Mouse (Mus musculus): ENCODE data around the gene Serpinb9b. TPM values are rescaled to one million over a fixed set of nuclear protein-coding genes. Genes with fewer than 3 reads are reported as not detected.

Gene Serpinb9b
- polyA plus RNA-seq, 1 experiment, result 0.21 TPM

GRCm38 (mm10) chr13:33074029-33074428 is 46.8 kb downstream of the Serpinb9b start:
- TF ChIP-seq POLR2A (IDR thresholded peaks at IDR 0.05; ENCODE audit: borderline replicate concordance, extremely low read depth, low read depth, low read length), result no peak
- TF ChIP-seq CTCF (IDR thresholded peaks at IDR 0.05; ENCODE audit: insufficient read depth, low read length), result peak; percentile 93
- peak; percentile 45 for DNase-seq
- Histone ChIP-seq H3K4me3 (replicated peaks; ENCODE audit: extremely low read depth, low read depth, low read length) (no peak overlapping the region), H3K4me1 (ENCODE audit: control insufficient read depth, insufficient read depth, low read length) (peaks cover 4% of the 10 kb centered on the region; the same call in 1 of the 2 replicates)

- no peak for DNase-seq
- TF ChIP-seq POLR2A (IDR thresholded peaks at IDR 0.05; ENCODE audit: borderline replicate concordance, extremely low read depth, low read depth, low read length), result no peak
- TF ChIP-seq CTCF (IDR thresholded peaks at IDR 0.05; ENCODE audit: insufficient read depth, low read length), result no peak
- H3K4me3 ChIP-seq (replicated peaks; ENCODE audit: extremely low read depth, low read depth, low read length), result no peak overlapping the region
- H3K4me1 ChIP-seq (ENCODE audit: control insufficient read depth, insufficient read depth, low read length), result peaks cover 4% of the 10 kb centered on the region; the same call in 1 of the 2 replicates
- 19% methylated on average over 3 of the region's 3 CpGs for WGBS
Measured at GRCm38 (mm10) chr13:33076247-33076646, 49.0 kb downstream of the Serpinb9b start.

GRCm38 (mm10) chr13:33077026-33077685 is 49.9 kb downstream of the Serpinb9b start:
- TF ChIP-seq POLR2A (IDR thresholded peaks at IDR 0.05; ENCODE audit: borderline replicate concordance, extremely low read depth, low read depth, low read length) (no peak), CTCF (IDR thresholded peaks at IDR 0.05; ENCODE audit: insufficient read depth, low read length) (no peak)
- no peak overlapping the region for H3K4me3 ChIP-seq (replicated peaks; ENCODE audit: extremely low read depth, low read depth, low read length)
- peaks cover 4% of the 10 kb centered on the region; the same call in 1 of the 2 replicates for H3K4me1 ChIP-seq (ENCODE audit: control insufficient read depth, insufficient read depth, low read length)
- no peak for DNase-seq
- 90% methylated on average over 10 of the region's 10 CpGs for WGBS

GRCm38 (mm10) chr13:33078056-33078705 is 51.0 kb downstream of the Serpinb9b start, which contains the start of gene Serpinb1b:
Gene Serpinb1b (plus strand): TSS chr13:33078575.
- TF ChIP-seq CTCF (IDR thresholded peaks at IDR 0.05; ENCODE audit: insufficient read depth, low read length) (no peak), POLR2A (IDR thresholded peaks at IDR 0.05; ENCODE audit: borderline replicate concordance, extremely low read depth, low read depth, low read length) (no peak)
- 52% methylated on average over 3 of the region's 3 CpGs for WGBS
- no peak for DNase-seq
- peaks cover 4% of the 10 kb centered on the region; the same call in 1 of the 2 replicates for H3K4me1 ChIP-seq (ENCODE audit: control insufficient read depth, insufficient read depth, low read length)
- no peak within 1 kb of the TSS for H3K4me3 ChIP-seq (replicated peaks; ENCODE audit: extremely low read depth, low read depth, low read length)

- H3K4me3 ChIP-seq (replicated peaks; ENCODE audit: extremely low read depth, low read depth, low read length), result no peak overlapping the region
- TF ChIP-seq CTCF (IDR thresholded peaks at IDR 0.05; ENCODE audit: insufficient read depth, low read length) (peak; percentile 18; the same call in 1 of the 2 replicates), POLR2A (IDR thresholded peaks at IDR 0.05; ENCODE audit: borderline replicate concordance, extremely low read depth, low read depth, low read length) (no peak)
- 13% methylated on average over 6 of the region's 6 CpGs for WGBS
- DNase-seq, result no peak
- H3K4me1 ChIP-seq (ENCODE audit: control insufficient read depth, insufficient read depth, low read length), result peaks cover 8% of the 10 kb centered on the region
Measured at GRCm38 (mm10) chr13:33079391-33079790, 52.2 kb downstream of the Serpinb9b start.

- no peak for DNase-seq
- 39% methylated on average over 3 of the region's 3 CpGs for WGBS
- H3K4me1 ChIP-seq (ENCODE audit: control insufficient read depth, insufficient read depth, low read length), result peaks cover 8% of the 10 kb centered on the region
- TF ChIP-seq CTCF (IDR thresholded peaks at IDR 0.05; ENCODE audit: insufficient read depth, low read length) (0 out of 2 replicates have a peak, but pooled peaks have one; percentile 25), POLR2A (IDR thresholded peaks at IDR 0.05; ENCODE audit: borderline replicate concordance, extremely low read depth, low read depth, low read length) (no peak)
- H3K4me3 ChIP-seq (replicated peaks; ENCODE audit: extremely low read depth, low read depth, low read length), result no peak overlapping the region
Measured at GRCm38 (mm10) chr13:33080356-33080755, 53.1 kb downstream of the Serpinb9b start.

- TF ChIP-seq POLR2A (IDR thresholded peaks at IDR 0.05; ENCODE audit: borderline replicate concordance, extremely low read depth, low read depth, low read length) (no peak), CTCF (IDR thresholded peaks at IDR 0.05; ENCODE audit: insufficient read depth, low read length) (no peak)
- peaks cover 8% of the 10 kb centered on the region for H3K4me1 ChIP-seq (ENCODE audit: control insufficient read depth, insufficient read depth, low read length)
- no peak overlapping the region for H3K4me3 ChIP-seq (replicated peaks; ENCODE audit: extremely low read depth, low read depth, low read length)
- DNase-seq, result no peak
- WGBS, result 51% methylated on average over 2 of the region's 2 CpGs
Measured at GRCm38 (mm10) chr13:33083834-33084233, 56.6 kb downstream of the Serpinb9b start.

- Histone ChIP-seq H3K4me1 (ENCODE audit: control insufficient read depth, insufficient read depth, low read length) (peaks cover 8% of the 10 kb centered on the region), H3K4me3 (replicated peaks; ENCODE audit: extremely low read depth, low read depth, low read length) (no peak overlapping the region)
- WGBS, result 30% methylated on average over 5 of the region's 5 CpGs
- DNase-seq, result no peak
- TF ChIP-seq POLR2A (IDR thresholded peaks at IDR 0.05; ENCODE audit: borderline replicate concordance, extremely low read depth, low read depth, low read length) (no peak), CTCF (IDR thresholded peaks at IDR 0.05; ENCODE audit: insufficient read depth, low read length) (no peak)
Measured at GRCm38 (mm10) chr13:33084975-33085694, 57.9 kb downstream of the Serpinb9b start.

GRCm38 (mm10) chr13:33085695-33086432 is 58.6 kb downstream of the Serpinb9b start:
- no peak for DNase-seq
- Histone ChIP-seq H3K4me3 (replicated peaks; ENCODE audit: extremely low read depth, low read depth, low read length) (no peak overlapping the region), H3K4me1 (ENCODE audit: control insufficient read depth, insufficient read depth, low read length) (peaks cover 8% of the 10 kb centered on the region)
- TF ChIP-seq POLR2A (IDR thresholded peaks at IDR 0.05; ENCODE audit: borderline replicate concordance, extremely low read depth, low read depth, low read length) (no peak), CTCF (IDR thresholded peaks at IDR 0.05; ENCODE audit: insufficient read depth, low read length) (no peak)

All from lung, adult 2 months (tissue).